In the genomic region with DNA sequence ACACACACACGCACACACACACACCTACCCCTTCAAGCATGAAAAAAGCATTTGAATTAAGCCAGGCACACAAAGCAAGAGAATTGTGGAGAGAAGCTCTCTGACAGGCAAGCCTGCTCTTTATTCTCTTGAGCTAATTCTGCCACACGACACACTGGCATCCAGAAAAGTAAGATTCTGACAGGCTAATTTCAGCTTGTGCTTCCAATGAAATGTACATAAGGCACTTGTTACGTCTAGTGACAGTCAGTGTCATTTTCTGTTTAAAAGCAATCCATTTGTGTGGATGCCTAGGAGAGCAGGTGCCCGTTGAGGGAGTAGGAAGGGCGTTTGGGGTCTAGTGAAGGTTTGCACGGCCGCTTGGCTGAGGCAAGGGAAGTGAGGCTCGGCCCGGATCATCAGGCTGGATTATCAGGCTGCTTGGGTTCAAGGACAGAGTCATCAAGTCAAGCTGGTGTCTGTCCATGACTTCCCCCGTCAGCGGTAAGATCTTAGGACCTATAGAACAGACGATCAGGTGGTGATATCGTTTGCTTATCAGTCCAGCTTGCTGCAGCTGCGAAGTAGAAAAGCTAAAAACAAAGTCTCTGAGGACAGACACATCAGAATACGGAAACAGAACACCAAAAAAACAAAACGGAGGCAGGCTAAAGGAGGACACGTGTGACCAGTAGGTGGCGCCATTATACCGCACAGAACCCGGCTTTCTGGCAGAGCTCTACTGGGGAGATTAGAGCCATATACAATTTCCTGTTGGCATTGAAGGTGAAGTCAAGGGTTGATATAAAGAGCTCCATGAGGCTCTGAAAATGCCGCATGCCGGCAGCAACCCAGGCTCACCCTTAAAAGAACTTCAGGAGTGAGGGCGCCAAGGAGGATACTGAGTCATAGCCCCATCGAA, we compare ENCODE assay signal across 8 mouse cellular contexts. TPM values are rescaled to one million over a fixed set of nuclear protein-coding genes. Genes with fewer than 3 reads are reported as not detected.
DNase-seq lines count a peak whose midpoint lies in the region.

No protein-coding gene starts in this region.

- peak overlapping the region; percentile 88 for H3K4me3 ChIP-seq in megakaryocyte, embryonic 14.5 days (replicated peaks)

- H3K9me3 ChIP-seq in megakaryocyte, embryonic 14.5 days = no peaks in the 10 kb centered on the region

- H3K27me3 ChIP-seq in megakaryocyte, embryonic 14.5 days (replicated peaks) = peaks cover 10% of the 10 kb centered on the region

- peaks cover 13% of the 10 kb centered on the region for H3K4me1 ChIP-seq in megakaryocyte, embryonic 14.5 days

- no peaks in the 10 kb centered on the region for H3K36me3 ChIP-seq in megakaryocyte, embryonic 14.5 days (replicated peaks; ENCODE audit: low read length)

- DNase-seq in WW6 (ENCODE audit: low read depth, low spot score) = peak; percentile 47
- peak; percentile 82 to 90 for DNase-seq in cerebellum, postnatal 4 days (ENCODE audit: low spot score in 2 of 2)
- DNase-seq in gastrocnemius, postnatal 10 days = peak; percentile 79
- DNase-seq in induced T-regulatory cell, adult 2 months (ENCODE audit: low read depth) = peak; percentile 86
- peak; percentile 50 to 71 for DNase-seq in left cerebral cortex, adult 8-10 months (ENCODE audit: low spot score in 2 of 2)
- peak; percentile 89 for DNase-seq in right cerebral cortex, postnatal 14 days
- DNase-seq in urinary bladder, postnatal 36 days (ENCODE audit: low spot score in 2 of 2) = peak; percentile 47 to 66

RNA-seq across cellular contexts. Expression of gene 1700010I14Rik, which starts 43.4 kb away (rescaled TPM):
- total RNA-seq in gastrocnemius, postnatal 10 days (2021) = under 1 TPM; 0.42 to 0.79 TPM
- 1 to 10 TPM in 2 of 4 experiments, under 1 TPM in 2; 0.78 to 1.8 (median 1.3) TPM for total RNA-seq in left cerebral cortex, adult 8-10 months (2022)
- polyA plus RNA-seq in megakaryocyte, embryonic 14.5 days (2012; ENCODE audit: insufficient read depth, low replicate concordance) = 0.47 TPM in 1 of 2 replicates, not detected in the other

Comparison
In these comparisons a context has a peak if more than half of its experiments do, and no peak if none do; other contexts are left out.
1. Peak in every context shown above with its lines: DNase-seq and H3K4me3 ChIP-seq.